Mouse (Mus musculus): Measurements from ENCODE around the gene Tspan31.

DNA sequence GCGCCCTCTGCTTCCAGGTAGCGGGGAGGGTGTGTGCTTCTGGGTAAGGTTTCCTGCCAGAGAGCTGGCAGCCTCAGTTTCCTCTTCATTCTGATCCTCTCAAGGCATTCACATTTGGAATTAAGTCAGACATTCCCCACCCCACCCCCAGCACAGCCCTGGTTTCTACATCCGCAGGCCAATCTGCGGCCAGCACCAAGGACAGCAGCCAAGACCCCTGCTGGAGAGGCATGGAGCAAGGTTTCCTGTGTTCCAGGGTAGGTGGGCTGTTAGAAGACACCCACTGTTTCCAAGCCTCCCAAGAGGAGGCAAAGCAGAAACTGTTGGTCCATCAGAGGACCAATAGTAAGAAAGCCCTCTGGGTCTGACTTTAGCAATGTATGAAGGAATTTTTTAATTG is 15.4 kb downstream of the Tspan31 start:
- no peak for TF ChIP-seq TAL1 (IDR thresholded peaks at IDR 0.05; ENCODE audit: low read length)
- no peak for TF ChIP-seq POLR2A (IDR thresholded peaks at IDR 0.05; ENCODE audit: control insufficient read depth in 1 of 2, insufficient read depth in 1 of 2, low read depth in 1 of 2, low read length in 2 of 2, poor library complexity in 1 of 2)
- TF ChIP-seq ZC3H11A (IDR thresholded peaks at IDR 0.05; ENCODE audit: low read depth, low read length): no peak
- TF ChIP-seq HCFC1 (IDR thresholded peaks at IDR 0.05; ENCODE audit: low read depth, low read length): no peak
- TF ChIP-seq CTCF (IDR thresholded peaks at IDR 0.05 in 2 of 3, conservative IDR thresholded peaks at IDR 0.05 in 1 of 3; ENCODE audit: control insufficient read depth in 1 of 3, insufficient read depth in 1 of 3, low read depth in 2 of 3, low read length in 3 of 3, poor library complexity in 1 of 3, severe bottlenecking in 1 of 3): no peak
